Mouse (Mus musculus): ENCODE measurements around the gene Atad1. TPM values are rescaled to one million over a fixed set of nuclear protein-coding genes. Genes with fewer than 3 reads are reported as not detected.

Atad1 gene
- total RNA-seq, 2 experiments from 2014 or later: 70.2 to 76.7 TPM

Other genes with a start within 250 kb of the Atad1 start
- gene Papss2, start 144.0 kb downstream of the Atad1 start, total RNA-seq (2021): 1 to 10 TPM; 8.1 to 9.4 TPM
- 10 to 100 TPM; 44.9 to 47.2 TPM for gene Pten, start 17.7 kb upstream of the Atad1 start, total RNA-seq (2021)